Mouse (Mus musculus): ENCODE measurements around the gene Macrod2. TPM values are rescaled to one million over a fixed set of nuclear protein-coding genes. Genes with fewer than 3 reads are reported as not detected.

Macrod2 gene
- polyA plus RNA-seq, 1 experiment, result 0.95 TPM

- no peak overlapping the region for H3ac ChIP-seq (ENCODE audit: control insufficient read depth, insufficient read length, low read depth)
- TF ChIP-seq USF1 (IDR thresholded peaks at IDR 0.05; ENCODE audit: low read depth) (no peak), CTCF (IDR thresholded peaks at IDR 0.05; ENCODE audit: control insufficient read depth, insufficient read depth, insufficient read length) (no peak), MAX (IDR thresholded peaks at IDR 0.05) (no peak), FOSL1 (IDR thresholded peaks at IDR 0.05; ENCODE audit: insufficient read depth, low read length, poor library complexity, severe bottlenecking) (no peak), MYOG (IDR thresholded peaks at IDR 0.05; ENCODE audit: control insufficient read depth, extremely low read depth, insufficient read length) (no peak), MYOD1 (IDR thresholded peaks at IDR 0.05; ENCODE audit: control insufficient read depth, insufficient read length, low read depth) (no peak), CEBPB (IDR thresholded peaks at IDR 0.05; ENCODE audit: low read depth) (no peak)
- H3K4me3 ChIP-seq (ENCODE audit: insufficient read depth, poor library complexity, severe bottlenecking), result no peak overlapping the region
- H3K79me3 ChIP-seq (ENCODE audit: low read depth), result no peaks in the 10 kb centered on the region
- H3K27me3 ChIP-seq (ENCODE audit: control insufficient read depth, insufficient read depth, insufficient read length), result no peaks in the 10 kb centered on the region
- H3K36me3 ChIP-seq (ENCODE audit: control insufficient read depth, insufficient read depth), result no peaks in the 10 kb centered on the region
- no peaks in the 10 kb centered on the region for H3K79me2 ChIP-seq (ENCODE audit: control insufficient read depth, insufficient read depth)
Measured at GRCm38 (mm10) chr2:142401359-142401758, 2006.2 kb downstream of the Macrod2 start.

GRCm38 (mm10) chr2:142403394-142403793 is 2008.3 kb downstream of the Macrod2 start:
- Histone ChIP-seq H3K27me3 (ENCODE audit: control insufficient read depth, insufficient read depth, insufficient read length) (no peaks in the 10 kb centered on the region), H3K4me3 (ENCODE audit: insufficient read depth, poor library complexity, severe bottlenecking) (no peak overlapping the region)
- no peak for TF ChIP-seq MYOD1 (IDR thresholded peaks at IDR 0.05; ENCODE audit: control insufficient read depth, insufficient read length, low read depth)
- TF ChIP-seq FOSL1 (IDR thresholded peaks at IDR 0.05; ENCODE audit: insufficient read depth, low read length, poor library complexity, severe bottlenecking), result no peak
- no peak for TF ChIP-seq MAX (IDR thresholded peaks at IDR 0.05)
- no peak for TF ChIP-seq CTCF (IDR thresholded peaks at IDR 0.05; ENCODE audit: control insufficient read depth, insufficient read depth, insufficient read length)
- no peak for TF ChIP-seq CEBPB (IDR thresholded peaks at IDR 0.05; ENCODE audit: low read depth)
- no peak for TF ChIP-seq USF1 (IDR thresholded peaks at IDR 0.05; ENCODE audit: low read depth)
- no peak for TF ChIP-seq MYOG (IDR thresholded peaks at IDR 0.05; ENCODE audit: control insufficient read depth, extremely low read depth, insufficient read length)

GRCm38 (mm10) chr2:142404321-142404720 is 2009.2 kb downstream of the Macrod2 start:
- Histone ChIP-seq H3K36me3 (ENCODE audit: control insufficient read depth, insufficient read depth) (no peaks in the 10 kb centered on the region), H3K27me3 (ENCODE audit: control insufficient read depth, insufficient read depth, insufficient read length) (no peaks in the 10 kb centered on the region), H3K79me3 (ENCODE audit: low read depth) (no peaks in the 10 kb centered on the region), H3ac (ENCODE audit: control insufficient read depth, insufficient read length, low read depth) (no peak overlapping the region), H3K4me3 (ENCODE audit: insufficient read depth, poor library complexity, severe bottlenecking) (no peak overlapping the region), H3K79me2 (ENCODE audit: control insufficient read depth, insufficient read depth) (no peaks in the 10 kb centered on the region)
- TF ChIP-seq MYOD1 (IDR thresholded peaks at IDR 0.05; ENCODE audit: control insufficient read depth, insufficient read length, low read depth), result no peak
- TF ChIP-seq CTCF (IDR thresholded peaks at IDR 0.05; ENCODE audit: control insufficient read depth, insufficient read depth, insufficient read length), result no peak
- TF ChIP-seq USF1 (IDR thresholded peaks at IDR 0.05; ENCODE audit: low read depth), result no peak
- TF ChIP-seq MYOG (IDR thresholded peaks at IDR 0.05; ENCODE audit: control insufficient read depth, extremely low read depth, insufficient read length), result no peak
- no peak for TF ChIP-seq FOSL1 (IDR thresholded peaks at IDR 0.05; ENCODE audit: insufficient read depth, low read length, poor library complexity, severe bottlenecking)
- no peak for TF ChIP-seq MAX (IDR thresholded peaks at IDR 0.05)
- no peak for TF ChIP-seq CEBPB (IDR thresholded peaks at IDR 0.05; ENCODE audit: low read depth)

More at GRCm38 (mm10) chr2:142403394-142403793, 2008.3 kb downstream of the Macrod2 start:
- Histone ChIP-seq H3ac (ENCODE audit: control insufficient read depth, insufficient read length, low read depth) (no peak overlapping the region), H3K79me2 (ENCODE audit: control insufficient read depth, insufficient read depth) (no peaks in the 10 kb centered on the region), H3K36me3 (ENCODE audit: control insufficient read depth, insufficient read depth) (no peaks in the 10 kb centered on the region), H3K79me3 (ENCODE audit: low read depth) (no peaks in the 10 kb centered on the region)

- Histone ChIP-seq H3K79me3 (ENCODE audit: low read depth) (no peaks in the 10 kb centered on the region), H3ac (ENCODE audit: control insufficient read depth, insufficient read length, low read depth) (no peak overlapping the region), H3K79me2 (ENCODE audit: control insufficient read depth, insufficient read depth) (no peaks in the 10 kb centered on the region), H3K4me3 (ENCODE audit: insufficient read depth, poor library complexity, severe bottlenecking) (no peak overlapping the region), H3K36me3 (ENCODE audit: control insufficient read depth, insufficient read depth) (no peaks in the 10 kb centered on the region), H3K27me3 (ENCODE audit: control insufficient read depth, insufficient read depth, insufficient read length) (no peaks in the 10 kb centered on the region)
- TF ChIP-seq MAX (IDR thresholded peaks at IDR 0.05) (no peak), CTCF (IDR thresholded peaks at IDR 0.05; ENCODE audit: control insufficient read depth, insufficient read depth, insufficient read length) (no peak), FOSL1 (IDR thresholded peaks at IDR 0.05; ENCODE audit: insufficient read depth, low read length, poor library complexity, severe bottlenecking) (no peak), USF1 (IDR thresholded peaks at IDR 0.05; ENCODE audit: low read depth) (no peak), CEBPB (IDR thresholded peaks at IDR 0.05; ENCODE audit: low read depth) (no peak), MYOD1 (IDR thresholded peaks at IDR 0.05; ENCODE audit: control insufficient read depth, insufficient read length, low read depth) (no peak), MYOG (IDR thresholded peaks at IDR 0.05; ENCODE audit: control insufficient read depth, extremely low read depth, insufficient read length) (no peak)
Measured at GRCm38 (mm10) chr2:142407341-142407740, 2012.2 kb downstream of the Macrod2 start.

DNA sequence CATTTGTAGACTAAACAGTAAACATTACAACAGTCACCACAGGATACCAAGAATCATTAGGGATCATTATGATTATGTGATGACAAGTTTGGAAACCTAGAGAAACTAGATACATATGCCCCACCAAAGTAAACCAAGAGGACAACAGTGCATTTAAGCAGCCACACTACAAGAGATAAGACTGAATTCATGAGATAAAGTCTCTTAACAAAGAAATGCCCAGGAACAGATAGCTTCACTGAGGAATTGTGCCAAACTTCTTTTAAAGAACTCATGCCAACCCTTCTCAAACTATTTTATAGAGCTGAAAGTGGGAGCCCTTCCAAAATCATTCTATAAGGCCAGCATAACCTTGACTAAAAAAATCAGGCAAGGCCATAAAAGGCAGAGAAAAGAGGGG is 2015.0 kb downstream of the Macrod2 start:
- Histone ChIP-seq H3ac (ENCODE audit: control insufficient read depth, insufficient read length, low read depth) (no peak overlapping the region), H3K36me3 (ENCODE audit: control insufficient read depth, insufficient read depth) (no peaks in the 10 kb centered on the region), H3K4me3 (ENCODE audit: insufficient read depth, poor library complexity, severe bottlenecking) (no peak overlapping the region), H3K79me2 (ENCODE audit: control insufficient read depth, insufficient read depth) (no peaks in the 10 kb centered on the region), H3K79me3 (ENCODE audit: low read depth) (no peaks in the 10 kb centered on the region), H3K27me3 (ENCODE audit: control insufficient read depth, insufficient read depth, insufficient read length) (no peaks in the 10 kb centered on the region)
- TF ChIP-seq USF1 (IDR thresholded peaks at IDR 0.05; ENCODE audit: low read depth), result no peak
- TF ChIP-seq MYOG (IDR thresholded peaks at IDR 0.05; ENCODE audit: control insufficient read depth, extremely low read depth, insufficient read length), result no peak
- no peak for TF ChIP-seq MYOD1 (IDR thresholded peaks at IDR 0.05; ENCODE audit: control insufficient read depth, insufficient read length, low read depth)

- TF ChIP-seq MAX (IDR thresholded peaks at IDR 0.05) (no peak), CEBPB (IDR thresholded peaks at IDR 0.05; ENCODE audit: low read depth) (no peak), CTCF (IDR thresholded peaks at IDR 0.05; ENCODE audit: control insufficient read depth, insufficient read depth, insufficient read length) (no peak)
- H3K36me3 ChIP-seq (ENCODE audit: control insufficient read depth, insufficient read depth), result no peaks in the 10 kb centered on the region
- no peaks in the 10 kb centered on the region for H3K79me2 ChIP-seq (ENCODE audit: control insufficient read depth, insufficient read depth)
- no peaks in the 10 kb centered on the region for H3K79me3 ChIP-seq (ENCODE audit: low read depth)
- H3K27me3 ChIP-seq (ENCODE audit: control insufficient read depth, insufficient read depth, insufficient read length), result no peaks in the 10 kb centered on the region
- H3ac ChIP-seq (ENCODE audit: control insufficient read depth, insufficient read length, low read depth), result no peak overlapping the region
- no peak overlapping the region for H3K4me3 ChIP-seq (ENCODE audit: insufficient read depth, poor library complexity, severe bottlenecking)
Measured at GRCm38 (mm10) chr2:142433126-142433525, 2038.0 kb downstream of the Macrod2 start.

All from C2C12 (cell line).